Mouse (Mus musculus) G1E (cell line): ENCODE results near the gene P4ha1.

Experiments used
- CTCF ChIP-seq: IDR thresholded peaks from 2 replicates; pipeline ENCODE4 v1.5.1; 2012; ENCODE audit warnings: low read depth, low read length, inconsistent platforms, mixed read lengths
- GATA1 ChIP-seq: IDR thresholded peaks from 2 replicates; pipeline ENCODE4 v1.6.1; 2012; ENCODE audit warnings: borderline replicate concordance, low read length, inconsistent platforms, mixed read lengths

GRCm38 (mm10) chr10:59416623-59417022 is 93.5 kb downstream of the P4ha1 start:
- TF ChIP-seq CTCF (no peak), GATA1 (no peak)
